Mouse (Mus musculus) neural tube, embryonic 14.5 days (tissue): ENCODE measurements around the gene Gm2663. TPM values are rescaled to one million over a fixed set of nuclear protein-coding genes. Genes with fewer than 3 reads are reported as not detected.
"Not testable (repeated sequence)": the region's sequence is repeated elsewhere in the genome, so short reads cannot be mapped to it uniquely, and the experiment has no call there.

Experiments used
- ATAC-seq: fragments of 200-750 bp; cut with Nextera tagmentation; 2 replicates; pipeline ENCODE4 v1.8.0; 2017; ENCODE audit warnings: low read depth, mild to moderate bottlenecking, moderate TSS enrichment, moderate library complexity
- H3K27ac ChIP-seq: fragments of 300-500 bp; sonication (generic); 2 replicates; pipeline ENCODE4 v1.5.1; 2014; ENCODE audit warnings: low read depth, mild to moderate bottlenecking, control low read depth, low read length, moderate library complexity, mixed read lengths
- H3K27me3 ChIP-seq: fragments of 300-500 bp; sonication (generic); 2 replicates; pipeline ENCODE4 v1.6.1; 2014; ENCODE audit warnings: low read length; ENCODE audit not compliant: control insufficient read depth, insufficient read depth
- H3K36me3 ChIP-seq: fragments of 300-500 bp; sonication (generic); 2 replicates; pipeline ENCODE4 v1.6.1; 2014; ENCODE audit warnings: low read length, mixed read lengths; ENCODE audit not compliant: control insufficient read depth, insufficient read depth
- H3K4me1 ChIP-seq: fragments of 300-500 bp; sonication (generic); 2 replicates; pipeline ENCODE4 v1.6.1; 2014; ENCODE audit warnings: low read length; ENCODE audit not compliant: control insufficient read depth, insufficient read depth
- H3K4me2 ChIP-seq: fragments of 300-500 bp; sonication (generic); 2 replicates; pipeline ENCODE4 v1.6.1; 2014; ENCODE audit warnings: mild to moderate bottlenecking, low read depth, low read length, control low read depth
- H3K4me3 ChIP-seq: fragments of 300-500 bp; sonication (generic); 2 replicates; pipeline ENCODE4 v1.5.1; 2014; ENCODE audit warnings: low read depth, low read length, control low read depth, mixed read lengths
- H3K9ac ChIP-seq: fragments of 300-500 bp; sonication (generic); replicated peaks from 2 replicates; pipeline ENCODE4 v1.6.1; 2014; ENCODE audit warnings: low read depth, mild to moderate bottlenecking, control low read depth, low read length, mixed read lengths
- H3K9me3 ChIP-seq: fragments of 300-500 bp; sonication (generic); 2 replicates; pipeline ENCODE4 v1.6.1; 2016; ENCODE audit warnings: low read length; ENCODE audit not compliant: control insufficient read depth
- WGBS: fragments of 180-500 bp; shearing (Covaris S2); extraction: QIAGEN DNeasy Blood & Tissue Kit; methylation state at CpG from one replicate; pipeline ENCODE4 v1.1.7; 2014; 5-methylcytosine and 5-hydroxymethylcytosine counted together
- polyA plus RNA-seq: library from polyadenylated mRNA; unstranded; fragments of >200 nt; fragmentation: Nextera tagmentation; extraction: Ambion mirVana; gene quantifications from 2 replicates; pipeline ENCODE4 v1.2.1, GENCODE M21; 2014

Gene Gm2663
- polyA plus RNA-seq, 1 experiment from 2014 or later, result not detected

GRCm38 (mm10) chr6:41030821-41031220, 31.5 kb upstream of the Gm2663 start:
- 95% methylated on average over 3 of the region's 3 CpGs for WGBS
- H3K4me2 ChIP-seq, result no peak overlapping the region
- H3K27me3 ChIP-seq, result no peaks in the 10 kb centered on the region
- no peaks in the 10 kb centered on the region for H3K4me1 ChIP-seq
- H3K36me3 ChIP-seq, result no peaks in the 10 kb centered on the region
- H3K27ac ChIP-seq, result no peak overlapping the region
- no peak for ATAC-seq
- H3K4me3 ChIP-seq, result no peak overlapping the region
- no peaks in the 10 kb centered on the region for H3K9me3 ChIP-seq
- H3K9ac ChIP-seq, result no peak overlapping the region

DNA sequence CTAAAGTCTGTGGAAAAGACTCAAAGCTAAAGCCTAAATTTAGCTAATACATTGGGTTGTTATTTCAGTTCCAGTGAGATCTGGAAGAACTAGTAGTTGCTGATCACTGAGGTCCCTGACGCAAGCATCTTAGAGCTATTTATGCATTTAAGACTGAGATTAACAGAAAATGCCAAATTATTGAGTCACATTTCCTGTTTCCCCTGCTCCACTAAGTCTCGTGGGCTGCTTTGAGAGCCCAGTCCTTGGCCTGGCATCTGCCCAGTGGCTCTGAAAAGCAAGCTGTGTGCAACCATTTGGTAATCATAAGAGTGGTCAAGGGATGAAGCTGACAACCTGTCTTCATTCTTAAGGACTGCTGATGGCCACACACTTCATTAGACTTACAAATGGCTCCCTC, 27.8 kb upstream of the Gm2663 start:
- no peaks in the 10 kb centered on the region for H3K27me3 ChIP-seq
- no peak for ATAC-seq
- no peaks in the 10 kb centered on the region for H3K36me3 ChIP-seq
- no peaks in the 10 kb centered on the region for H3K9me3 ChIP-seq
- no peak overlapping the region for H3K27ac ChIP-seq
- H3K9ac ChIP-seq, result no peak overlapping the region
- H3K4me2 ChIP-seq, result no peak overlapping the region
- whole genome bisulfite sequencing, result 46% methylated on average over 2 of the region's 2 CpGs
- no peaks in the 10 kb centered on the region for H3K4me1 ChIP-seq
- H3K4me3 ChIP-seq, result no peak overlapping the region

GRCm38 (mm10) chr6:41025873-41026650, 26.8 kb upstream of the Gm2663 start:
- no peak for ATAC-seq
- Histone ChIP-seq H3K27ac (no peak overlapping the region), H3K36me3 (no peaks in the 10 kb centered on the region), H3K27me3 (no peaks in the 10 kb centered on the region), H3K4me3 (no peak overlapping the region), H3K9ac (no peak overlapping the region), H3K9me3 (no peaks in the 10 kb centered on the region), H3K4me2 (no peak overlapping the region), H3K4me1 (no peaks in the 10 kb centered on the region)
- 68% methylated on average over 2 of the region's 2 CpGs for WGBS

DNA sequence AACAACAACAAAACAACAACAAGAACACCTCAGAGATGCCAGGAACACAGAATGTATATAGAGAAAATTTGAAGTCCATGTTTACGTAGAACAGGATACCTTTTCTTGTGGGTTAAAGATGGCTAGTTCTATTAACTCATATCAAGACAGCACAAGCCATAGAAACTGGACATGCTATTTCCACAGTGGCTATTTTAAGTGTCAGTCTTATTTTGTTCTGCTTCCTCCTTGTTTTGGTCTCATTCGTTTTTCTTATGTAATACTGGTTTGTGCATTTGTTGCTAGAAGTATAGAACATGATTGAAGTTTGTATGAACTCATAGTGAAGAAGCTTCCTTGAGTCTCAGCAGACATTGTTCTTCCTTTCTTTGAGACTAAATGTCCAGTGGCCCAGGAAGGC, 19.9 kb upstream of the Gm2663 start:
- Histone ChIP-seq H3K36me3 (no peaks in the 10 kb centered on the region), H3K27me3 (no peaks in the 10 kb centered on the region), H3K4me2 (no peak overlapping the region), H3K27ac (no peak overlapping the region), H3K4me1 (no peaks in the 10 kb centered on the region), H3K9me3 (no peaks in the 10 kb centered on the region), H3K9ac (no peak overlapping the region), H3K4me3 (no peak overlapping the region)
- no peak for ATAC-seq
- WGBS, result 90% methylated on average over 2 of the region's 2 CpGs

DNA sequence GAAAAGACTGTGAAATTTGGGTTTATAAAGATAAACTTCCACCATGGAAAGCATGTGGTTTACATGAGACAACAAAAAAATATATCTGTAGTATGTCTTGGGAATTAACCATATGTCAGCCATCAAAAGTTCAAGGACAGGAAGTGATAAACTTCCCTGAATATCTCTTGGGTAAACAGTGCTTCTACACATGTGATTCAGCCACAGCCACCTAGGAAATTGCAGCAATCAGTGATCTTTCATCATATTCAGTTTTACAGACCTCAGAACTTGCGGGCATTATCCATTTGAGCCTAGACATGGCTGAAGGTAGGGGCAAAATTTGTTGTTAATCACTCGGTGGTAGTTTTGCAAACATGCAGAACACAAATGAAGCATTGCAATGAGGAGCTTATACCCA, 19.4 kb upstream of the Gm2663 start:
- no peaks in the 10 kb centered on the region for H3K27me3 ChIP-seq
- no peaks in the 10 kb centered on the region for H3K9me3 ChIP-seq
- H3K4me3 ChIP-seq, result no peak overlapping the region
- no peak overlapping the region for H3K27ac ChIP-seq
- 86% methylated on average over 2 of the region's 2 CpGs for WGBS
- H3K36me3 ChIP-seq, result no peaks in the 10 kb centered on the region
- no peak overlapping the region for H3K4me2 ChIP-seq
- no peaks in the 10 kb centered on the region for H3K4me1 ChIP-seq
- H3K9ac ChIP-seq, result no peak overlapping the region
- ATAC-seq, result no peak

- ATAC-seq, result peak; percentile 66
- Histone ChIP-seq H3K4me2 (no peak overlapping the region), H3K9me3 (no peaks in the 10 kb centered on the region), H3K4me1 (no peaks in the 10 kb centered on the region), H3K36me3 (no peaks in the 10 kb centered on the region), H3K27ac (no peak overlapping the region), H3K27me3 (no peaks in the 10 kb centered on the region), H3K9ac (no peak overlapping the region), H3K4me3 (no peak overlapping the region)
- WGBS, result 37% methylated on average over 4 of the region's 4 CpGs
Measured at GRCm38 (mm10) chr6:41015065-41015464, 15.8 kb upstream of the Gm2663 start.

GRCm38 (mm10) chr6:40964454-40964853, 34.8 kb downstream of the Gm2663 start, which contains the start of gene 1810009J06Rik:
TSS of gene 1810009J06Rik (plus strand) at chr6:40964754.
- H3K4me1 ChIP-seq, ATAC-seq: not testable (repeated sequence)
- WGBS, result 93% methylated on average over 2 of the region's 2 CpGs

GRCm38 (mm10) chr6:40953716-40954115, 45.6 kb downstream of the Gm2663 start:
- Histone ChIP-seq H3K9me3 (no peaks in the 10 kb centered on the region), H3K9ac (no peak overlapping the region), H3K27ac (no peak overlapping the region), H3K27me3 (no peaks in the 10 kb centered on the region), H3K4me2 (no peak overlapping the region), H3K4me3 (no peak overlapping the region), H3K36me3 (no peaks in the 10 kb centered on the region), H3K4me1 (no peaks in the 10 kb centered on the region)
- 67% methylated on average over 2 of the region's 2 CpGs for WGBS
- ATAC-seq, result no peak

More at GRCm38 (mm10) chr6:40964454-40964853, 34.8 kb downstream of the Gm2663 start, which contains the start of gene 1810009J06Rik:
- not testable (repeated sequence) for H3K27ac ChIP-seq, H3K9ac ChIP-seq, H3K36me3 ChIP-seq, H3K27me3 ChIP-seq, H3K9me3 ChIP-seq, H3K4me2 ChIP-seq, H3K4me3 ChIP-seq

DNA sequence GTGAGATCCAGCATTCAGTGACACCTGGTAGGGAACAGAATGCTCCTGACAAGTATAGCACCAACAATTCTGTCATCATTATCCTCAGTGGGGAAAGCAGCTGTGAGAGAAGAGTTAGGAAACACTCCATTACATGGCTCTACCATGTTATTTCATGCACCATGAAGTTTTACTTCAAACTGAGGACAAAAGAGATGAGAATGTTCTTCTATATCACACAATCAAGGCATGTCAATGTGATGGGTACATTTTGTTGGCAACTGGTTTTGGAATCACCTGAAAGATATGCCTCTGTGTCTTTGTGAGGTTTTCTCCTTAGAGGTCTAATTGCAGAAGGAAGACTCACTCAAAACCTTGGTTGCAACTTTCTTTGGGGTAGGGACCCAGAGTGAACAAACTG, 47.5 kb downstream of the Gm2663 start, which contains the start of gene Gm4744:
Gene Gm4744 (minus strand): TSS at position 101 of the 400 bp plus-strand sequence.
- Histone ChIP-seq H3K9ac (no peak within 1 kb of the TSS), H3K9me3 (no peaks in the 10 kb centered on the region), H3K4me2 (no peak within 1 kb of the TSS), H3K27me3 (no peaks in the 10 kb centered on the region), H3K4me3 (no peak within 1 kb of the TSS), H3K36me3 (no peaks in the 10 kb centered on the region), H3K4me1 (no peaks in the 10 kb centered on the region), H3K27ac (no peak within 1 kb of the TSS)
- no peak for ATAC-seq
